Mouse (Mus musculus) heart, adult 11 months (tissue): ENCODE measurements around the gene Sstr2.

Source experiments
- DNase-seq: peaks from one replicate; pipeline ENCODE4 v3.0.0; 2022

The Sstr2 gene

GRCm38 (mm10) chr11:113621001-113621400, 1.9 kb downstream of the Sstr2 start:
- DNase-seq: no peak

GRCm38 (mm10) chr11:113622028-113622427, 2.9 kb downstream of the Sstr2 start:
- no peak for DNase-seq

GRCm38 (mm10) chr11:113625437-113625836, 6.3 kb downstream of the Sstr2 start:
- no peak for DNase-seq

- no peak for DNase-seq
Measured at GRCm38 (mm10) chr11:113627785-113628184, 8.6 kb downstream of the Sstr2 start.

GRCm38 (mm10) chr11:113630642-113631041, 11.5 kb downstream of the Sstr2 start:
- no peak for DNase-seq

- DNase-seq: no peak
Measured at GRCm38 (mm10) chr11:113631302-113631701, 12.2 kb downstream of the Sstr2 start.

GRCm38 (mm10) chr11:113631862-113632261, 12.7 kb downstream of the Sstr2 start:
- no peak for DNase-seq

GRCm38 (mm10) chr11:113632303-113632702, 13.2 kb downstream of the Sstr2 start:
- no peak for DNase-seq

GRCm38 (mm10) chr11:113633398-113633797, 14.3 kb downstream of the Sstr2 start:
- no peak for DNase-seq

GRCm38 (mm10) chr11:113634699-113635121, 15.6 kb downstream of the Sstr2 start:
- no peak for DNase-seq

GRCm38 (mm10) chr11:113638680-113639079, 19.5 kb downstream of the Sstr2 start:
- DNase-seq: no peak

- no peak for DNase-seq
Measured at GRCm38 (mm10) chr11:113645181-113645580, 26.0 kb downstream of the Sstr2 start.

- peak; percentile 95 for DNase-seq
Measured at GRCm38 (mm10) chr11:113648152-113648551, 29.0 kb downstream of the Sstr2 start.

- DNase-seq: peak; percentile 94
Measured at GRCm38 (mm10) chr11:113648690-113649352, 29.7 kb downstream of the Sstr2 start, which contains the start of gene Cog1. Gene Cog1, plus strand, starts transcription at chr11:113649169.

- peak; percentile 97 for DNase-seq
Measured at GRCm38 (mm10) chr11:113649353-113650210, 30.4 kb downstream of the Sstr2 start, which contains the start of gene Slc39a11. Gene Slc39a11, minus strand, starts transcription at chr11:113650079.

- DNase-seq: peak; percentile 88
Measured at GRCm38 (mm10) chr11:113651206-113651906, 32.2 kb downstream of the Sstr2 start.

GRCm38 (mm10) chr11:113651907-113652273, 32.7 kb downstream of the Sstr2 start:
- DNase-seq: peak; percentile 88

GRCm38 (mm10) chr11:113652516-113652915, 33.4 kb downstream of the Sstr2 start:
- no peak for DNase-seq

- DNase-seq: no peak
Measured at GRCm38 (mm10) chr11:113654105-113654504, 35.0 kb downstream of the Sstr2 start.

GRCm38 (mm10) chr11:113654561-113655270, 35.6 kb downstream of the Sstr2 start:
- no peak for DNase-seq

GRCm38 (mm10) chr11:113656511-113656932, 37.4 kb downstream of the Sstr2 start:
- DNase-seq: no peak

GRCm38 (mm10) chr11:113657221-113657620, 38.1 kb downstream of the Sstr2 start:
- no peak for DNase-seq

- DNase-seq: no peak
Measured at GRCm38 (mm10) chr11:113658319-113658718, 39.2 kb downstream of the Sstr2 start.
